Mouse (Mus musculus): ENCODE measurements at regions not wholly inside any gene's neighbourhood (a gene's known extent, or its start where the extent isn't known, plus 50 kb on each side); places are given as distances from the start of the nearest gene placed in this dataset.

DNA sequence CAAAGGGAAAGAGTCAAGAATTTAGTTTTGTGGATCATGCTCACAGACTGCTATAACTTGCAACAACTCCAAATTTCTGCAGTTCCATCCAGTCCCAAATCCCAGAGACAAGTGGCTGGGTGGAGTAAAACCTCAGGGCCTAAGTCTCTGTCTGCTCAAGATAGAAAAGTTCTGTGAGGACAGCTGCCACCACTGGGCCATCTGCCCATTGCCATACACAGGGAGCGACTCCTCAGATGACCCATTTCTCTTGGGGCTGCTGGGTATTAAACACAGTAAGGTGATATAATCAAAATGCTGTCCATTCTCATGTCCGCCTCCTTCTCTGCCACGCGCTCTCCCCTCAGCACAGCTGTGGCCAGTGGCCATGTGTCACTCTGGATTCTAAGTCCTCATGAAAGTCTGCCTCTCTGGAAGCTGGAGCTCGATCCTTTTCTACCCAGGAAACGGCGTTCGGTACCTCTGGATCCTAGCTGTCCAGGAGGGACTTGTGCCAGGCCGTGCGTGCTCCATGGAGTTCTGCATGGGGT is 132.3 kb upstream of the Azi2 start:
- Histone ChIP-seq H3K9me3 (ENCODE audit: control insufficient read depth, low read length) (no peaks in the 10 kb centered on the region), H3K27ac (ENCODE audit: low read depth, low read length) (no peak overlapping the region), H3K4me3 (ENCODE audit: low read depth, low read length) (no peak overlapping the region), H3K9ac (replicated peaks; ENCODE audit: low read depth, low read length) (no peak overlapping the region), H3K4me2 (ENCODE audit: low read depth, low read length) (no peak overlapping the region), H3K27me3 (ENCODE audit: control insufficient read depth, insufficient read depth, low read length) (no peaks in the 10 kb centered on the region), H3K4me1 (ENCODE audit: control insufficient read depth, insufficient read depth, low read length) (no peaks in the 10 kb centered on the region), H3K36me3 (ENCODE audit: control insufficient read depth, insufficient read depth, low read length) (no peaks in the 10 kb centered on the region)
- WGBS, result 97% methylated on average over 10 of the region's 10 CpGs
- ATAC-seq (ENCODE audit: low read depth), result no peak

- H3K9ac ChIP-seq (replicated peaks; ENCODE audit: low read depth, low read length), result no peak overlapping the region
- H3K9me3 ChIP-seq (ENCODE audit: control insufficient read depth, low read length), result no peaks in the 10 kb centered on the region
- no peaks in the 10 kb centered on the region for H3K4me1 ChIP-seq (ENCODE audit: control insufficient read depth, insufficient read depth, low read length)
- no peak for ATAC-seq (ENCODE audit: low read depth)
- H3K4me2 ChIP-seq (ENCODE audit: low read depth, low read length), result no peak overlapping the region
- no peak overlapping the region for H3K4me3 ChIP-seq (ENCODE audit: low read depth, low read length)
- 68% methylated on average over 10 of the region's 10 CpGs for WGBS
- H3K27ac ChIP-seq (ENCODE audit: low read depth, low read length), result no peak overlapping the region
- H3K36me3 ChIP-seq (ENCODE audit: control insufficient read depth, insufficient read depth, low read length), result no peaks in the 10 kb centered on the region
- no peaks in the 10 kb centered on the region for H3K27me3 ChIP-seq (ENCODE audit: control insufficient read depth, insufficient read depth, low read length)
Observed at GRCm38 (mm10) chr9:117905045-117905747, 135.1 kb upstream of the Azi2 start.

GRCm38 (mm10) chr9:117904621-117905020 is 135.7 kb upstream of the Azi2 start:
- Histone ChIP-seq H3K4me1 (ENCODE audit: control insufficient read depth, insufficient read depth, low read length) (no peaks in the 10 kb centered on the region), H3K36me3 (ENCODE audit: control insufficient read depth, insufficient read depth, low read length) (no peaks in the 10 kb centered on the region), H3K27me3 (ENCODE audit: control insufficient read depth, insufficient read depth, low read length) (no peaks in the 10 kb centered on the region), H3K9me3 (ENCODE audit: control insufficient read depth, low read length) (no peaks in the 10 kb centered on the region), H3K9ac (replicated peaks; ENCODE audit: low read depth, low read length) (no peak overlapping the region), H3K4me2 (ENCODE audit: low read depth, low read length) (no peak overlapping the region), H3K4me3 (ENCODE audit: low read depth, low read length) (no peak overlapping the region), H3K27ac (ENCODE audit: low read depth, low read length) (no peak overlapping the region)
- WGBS, result 92% methylated on average over 8 of the region's 8 CpGs
- ATAC-seq (ENCODE audit: low read depth), result no peak

DNA sequence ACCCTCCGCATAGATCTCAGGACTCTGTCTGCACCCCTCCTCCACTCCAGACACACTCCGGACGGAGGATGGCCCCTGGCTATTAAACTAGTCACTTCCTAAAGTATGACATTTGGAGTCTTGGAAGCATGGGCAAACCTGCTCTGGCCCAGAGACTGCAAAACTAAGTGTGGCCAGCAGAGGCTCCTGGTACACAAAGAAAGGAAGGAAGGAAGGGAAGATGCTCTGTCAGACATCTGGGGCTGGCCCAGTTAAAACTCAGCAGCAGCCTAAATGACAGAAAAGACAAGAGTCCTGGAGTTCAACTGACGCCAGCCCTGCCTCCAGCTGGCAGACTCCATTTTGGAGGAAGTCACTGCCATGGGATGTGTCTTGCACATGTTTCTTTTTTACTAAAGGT is 137.3 kb upstream of the Azi2 start:
- Histone ChIP-seq H3K9ac (replicated peaks; ENCODE audit: low read depth, low read length) (no peak overlapping the region), H3K9me3 (ENCODE audit: control insufficient read depth, low read length) (no peaks in the 10 kb centered on the region), H3K4me2 (ENCODE audit: low read depth, low read length) (no peak overlapping the region), H3K27me3 (ENCODE audit: control insufficient read depth, insufficient read depth, low read length) (no peaks in the 10 kb centered on the region), H3K27ac (ENCODE audit: low read depth, low read length) (no peak overlapping the region), H3K4me1 (ENCODE audit: control insufficient read depth, insufficient read depth, low read length) (no peaks in the 10 kb centered on the region), H3K4me3 (ENCODE audit: low read depth, low read length) (no peak overlapping the region), H3K36me3 (ENCODE audit: control insufficient read depth, insufficient read depth, low read length) (no peaks in the 10 kb centered on the region)
- WGBS, result 56% methylated on average over 4 of the region's 4 CpGs
- peak; percentile 58; the same call in 1 of the 2 replicates for ATAC-seq (ENCODE audit: low read depth)

- Histone ChIP-seq H3K27ac (ENCODE audit: low read depth, low read length) (no peak overlapping the region), H3K4me1 (ENCODE audit: control insufficient read depth, insufficient read depth, low read length) (no peaks in the 10 kb centered on the region), H3K4me2 (ENCODE audit: low read depth, low read length) (no peak overlapping the region), H3K9ac (replicated peaks; ENCODE audit: low read depth, low read length) (no peak overlapping the region), H3K4me3 (ENCODE audit: low read depth, low read length) (no peak overlapping the region), H3K27me3 (ENCODE audit: control insufficient read depth, insufficient read depth, low read length) (no peaks in the 10 kb centered on the region), H3K9me3 (ENCODE audit: control insufficient read depth, low read length) (no peaks in the 10 kb centered on the region), H3K36me3 (ENCODE audit: control insufficient read depth, insufficient read depth, low read length) (no peaks in the 10 kb centered on the region)
- ATAC-seq (ENCODE audit: low read depth), result no peak
- WGBS, result 85% methylated on average over 20 of the region's 20 CpGs
Observed at GRCm38 (mm10) chr9:117902239-117902939, 137.9 kb upstream of the Azi2 start.

DNA sequence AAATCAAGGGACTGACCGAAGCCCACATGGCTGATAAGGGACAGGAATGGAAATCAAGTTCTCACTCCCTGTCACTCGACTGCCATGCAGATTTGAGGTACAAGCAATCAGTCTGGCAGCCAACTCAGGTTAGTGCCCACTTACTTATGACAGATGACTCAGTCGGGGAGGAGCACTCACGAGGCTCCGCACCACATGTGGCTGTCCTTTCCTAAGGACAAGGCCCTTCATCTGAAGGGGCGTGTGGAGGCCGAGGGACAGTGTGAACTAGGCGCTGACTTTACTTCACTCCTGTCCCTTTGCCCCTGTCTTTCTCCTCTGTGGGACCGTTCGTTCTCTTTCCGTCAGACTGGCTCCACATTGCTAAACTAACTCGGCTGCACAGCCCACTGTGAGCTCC is 139.7 kb upstream of the Azi2 start:
- no peak overlapping the region for H3K27ac ChIP-seq (ENCODE audit: low read depth, low read length)
- ATAC-seq (ENCODE audit: low read depth), result no peak
- no peaks in the 10 kb centered on the region for H3K36me3 ChIP-seq (ENCODE audit: control insufficient read depth, insufficient read depth, low read length)
- WGBS, result 90% methylated on average over 12 of the region's 12 CpGs
- H3K4me3 ChIP-seq (ENCODE audit: low read depth, low read length), result no peak overlapping the region
- no peak overlapping the region for H3K9ac ChIP-seq (replicated peaks; ENCODE audit: low read depth, low read length)
- H3K9me3 ChIP-seq (ENCODE audit: control insufficient read depth, low read length), result no peaks in the 10 kb centered on the region
- H3K4me1 ChIP-seq (ENCODE audit: control insufficient read depth, insufficient read depth, low read length), result no peaks in the 10 kb centered on the region
- no peaks in the 10 kb centered on the region for H3K27me3 ChIP-seq (ENCODE audit: control insufficient read depth, insufficient read depth, low read length)
- H3K4me2 ChIP-seq (ENCODE audit: low read depth, low read length), result no peak overlapping the region

DNA sequence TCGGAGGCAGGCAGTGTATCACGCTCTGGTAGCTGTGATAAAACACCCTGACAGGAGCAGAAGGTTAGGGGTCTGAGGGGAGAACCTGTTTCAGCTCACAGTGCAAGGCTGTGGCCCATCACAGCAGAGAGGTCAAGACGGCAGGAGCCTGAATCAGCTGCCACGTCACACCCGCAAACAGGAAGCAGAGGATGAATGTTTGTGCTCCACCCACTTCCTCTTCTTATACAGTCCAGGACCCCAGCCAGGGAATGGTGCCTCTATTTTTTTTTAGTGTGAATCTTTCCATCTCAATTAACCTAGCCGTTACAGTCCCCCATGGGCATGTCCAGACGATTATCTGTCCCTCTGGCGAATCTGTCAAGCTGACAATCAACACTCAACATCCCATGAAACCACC is 143.8 kb upstream of the Azi2 start:
- H3K4me2 ChIP-seq (ENCODE audit: low read depth, low read length), result no peak overlapping the region
- no peaks in the 10 kb centered on the region for H3K36me3 ChIP-seq (ENCODE audit: control insufficient read depth, insufficient read depth, low read length)
- H3K27me3 ChIP-seq (ENCODE audit: control insufficient read depth, insufficient read depth, low read length), result no peaks in the 10 kb centered on the region
- no peaks in the 10 kb centered on the region for H3K4me1 ChIP-seq (ENCODE audit: control insufficient read depth, insufficient read depth, low read length)
- no peak overlapping the region for H3K27ac ChIP-seq (ENCODE audit: low read depth, low read length)
- no peak overlapping the region for H3K4me3 ChIP-seq (ENCODE audit: low read depth, low read length)
- H3K9ac ChIP-seq (replicated peaks; ENCODE audit: low read depth, low read length), result no peak overlapping the region
- ATAC-seq (ENCODE audit: low read depth), result no peak
- H3K9me3 ChIP-seq (ENCODE audit: control insufficient read depth, low read length), result no peaks in the 10 kb centered on the region
- 75% methylated on average over 8 of the region's 8 CpGs for WGBS

DNA sequence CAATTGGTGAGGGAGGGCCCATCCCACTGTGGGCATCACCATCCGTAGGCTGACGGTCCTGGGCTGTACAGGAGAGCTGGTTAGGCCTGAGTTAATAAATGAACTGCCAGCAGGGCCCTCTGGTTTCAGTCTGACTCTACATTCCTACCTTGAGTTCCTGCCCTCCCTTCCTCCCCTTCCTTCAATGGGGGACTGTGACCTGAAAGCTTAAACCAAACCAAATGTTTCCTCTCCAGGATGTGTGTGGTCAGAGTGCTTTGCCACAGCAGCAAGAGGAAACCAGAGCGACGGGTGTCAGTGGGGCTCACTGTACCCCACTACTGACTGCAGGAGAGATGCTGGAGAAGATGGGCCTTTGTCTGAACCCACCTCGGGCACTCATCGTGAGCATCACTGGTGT is 147.7 kb upstream of the Azi2 start:
- H3K27ac ChIP-seq (ENCODE audit: low read depth, low read length), result no peak overlapping the region
- WGBS, result 89% methylated on average over 6 of the region's 6 CpGs
- H3K36me3 ChIP-seq (ENCODE audit: control insufficient read depth, insufficient read depth, low read length), result no peaks in the 10 kb centered on the region
- ATAC-seq (ENCODE audit: low read depth), result no peak
- no peak overlapping the region for H3K9ac ChIP-seq (replicated peaks; ENCODE audit: low read depth, low read length)
- no peaks in the 10 kb centered on the region for H3K4me1 ChIP-seq (ENCODE audit: control insufficient read depth, insufficient read depth, low read length)
- no peak overlapping the region for H3K4me3 ChIP-seq (ENCODE audit: low read depth, low read length)
- H3K4me2 ChIP-seq (ENCODE audit: low read depth, low read length), result no peak overlapping the region
- H3K27me3 ChIP-seq (ENCODE audit: control insufficient read depth, insufficient read depth, low read length), result no peaks in the 10 kb centered on the region
- H3K9me3 ChIP-seq (ENCODE audit: control insufficient read depth, low read length), result no peaks in the 10 kb centered on the region

GRCm38 (mm10) chr9:117873172-117873571 is 167.1 kb upstream of the Azi2 start:
- no peaks in the 10 kb centered on the region for H3K9me3 ChIP-seq (ENCODE audit: control insufficient read depth, low read length)
- no peaks in the 10 kb centered on the region for H3K27me3 ChIP-seq (ENCODE audit: control insufficient read depth, insufficient read depth, low read length)
- WGBS, result 42% methylated on average over 8 of the region's 8 CpGs
- peak; percentile 29; the same call in 1 of the 2 replicates for ATAC-seq (ENCODE audit: low read depth)
- H3K4me2 ChIP-seq (ENCODE audit: low read depth, low read length), result peak overlapping the region; percentile 80
- H3K27ac ChIP-seq (ENCODE audit: low read depth, low read length), result peak overlapping the region; percentile 87
- peak overlapping the region; percentile 80 for H3K9ac ChIP-seq (replicated peaks; ENCODE audit: low read depth, low read length)
- no peaks in the 10 kb centered on the region for H3K36me3 ChIP-seq (ENCODE audit: control insufficient read depth, insufficient read depth, low read length)
- peaks cover 17% of the 10 kb centered on the region for H3K4me1 ChIP-seq (ENCODE audit: control insufficient read depth, insufficient read depth, low read length)
- H3K4me3 ChIP-seq (ENCODE audit: low read depth, low read length), result peak overlapping the region; percentile 72

Measured in neural tube, embryonic 14.5 days (tissue).